Mouse (Mus musculus): ENCODE data around the gene Tmem125.
A peak's percentile ranks its signal among the peaks of the same experiment; 100 is the strongest.
"Not testable (repeated sequence)": the region's sequence is repeated elsewhere in the genome, so short reads cannot be mapped to it uniquely, and the experiment has no call there.

Tmem125 gene

GRCm38 (mm10) chr4:118537801-118538200 is 6.0 kb downstream of the Tmem125 start:
- DNase-seq (ENCODE audit: low read depth, low spot score): no peak

- DNase-seq (ENCODE audit: low read depth, low spot score): no peak
Measured at GRCm38 (mm10) chr4:118535610-118536009, 8.2 kb downstream of the Tmem125 start.

GRCm38 (mm10) chr4:118533605-118534004 is 10.2 kb downstream of the Tmem125 start:
- no peak for DNase-seq (ENCODE audit: low read depth, low spot score)

- DNase-seq (ENCODE audit: low read depth, low spot score): no peak
Measured at GRCm38 (mm10) chr4:118533156-118533555, 10.7 kb downstream of the Tmem125 start.

GRCm38 (mm10) chr4:118532663-118533062 is 11.2 kb downstream of the Tmem125 start:
- no peak for DNase-seq (ENCODE audit: low read depth, low spot score)

GRCm38 (mm10) chr4:118527720-118528119 is 16.1 kb downstream of the Tmem125 start:
- DNase-seq (ENCODE audit: low read depth, low spot score): no peak

GRCm38 (mm10) chr4:118527335-118527681 is 16.5 kb downstream of the Tmem125 start:
- no peak for DNase-seq (ENCODE audit: low read depth, low spot score)

GRCm38 (mm10) chr4:118526408-118527334 is 17.2 kb downstream of the Tmem125 start, which contains the start of gene 2610528J11Rik:
Gene 2610528J11Rik, plus strand, starts transcription at chr4:118526999.
- no peak for DNase-seq (ENCODE audit: low read depth, low spot score)

- DNase-seq (ENCODE audit: low read depth, low spot score): no peak
Measured at GRCm38 (mm10) chr4:118525779-118526178, 18.1 kb downstream of the Tmem125 start.

- DNase-seq (ENCODE audit: low read depth, low spot score): no peak
Measured at GRCm38 (mm10) chr4:118523976-118524375, 19.9 kb downstream of the Tmem125 start.

- no peak for DNase-seq (ENCODE audit: low read depth, low spot score)
Measured at GRCm38 (mm10) chr4:118522248-118522647, 21.6 kb downstream of the Tmem125 start.

- DNase-seq (ENCODE audit: low read depth, low spot score): no peak
Measured at GRCm38 (mm10) chr4:118518208-118518607, 25.6 kb downstream of the Tmem125 start.

- no peak for DNase-seq (ENCODE audit: low read depth, low spot score)
Measured at GRCm38 (mm10) chr4:118517497-118518146, 26.2 kb downstream of the Tmem125 start.

- DNase-seq (ENCODE audit: low read depth, low spot score): peak; percentile 33
Measured at GRCm38 (mm10) chr4:118516699-118517496, 26.9 kb downstream of the Tmem125 start.

GRCm38 (mm10) chr4:118509050-118509449 is 34.8 kb downstream of the Tmem125 start:
- no peak for DNase-seq (ENCODE audit: low read depth, low spot score)

GRCm38 (mm10) chr4:118507171-118507570 is 36.7 kb downstream of the Tmem125 start:
- not testable (repeated sequence) for DNase-seq (ENCODE audit: low read depth, low spot score)

- DNase-seq (ENCODE audit: low read depth, low spot score): no peak
Measured at GRCm38 (mm10) chr4:118505551-118505950, 38.3 kb downstream of the Tmem125 start.

GRCm38 (mm10) chr4:118500792-118501191 is 43.1 kb downstream of the Tmem125 start:
- DNase-seq (ENCODE audit: low read depth, low spot score): no peak

- DNase-seq (ENCODE audit: low read depth, low spot score): no peak
Measured at GRCm38 (mm10) chr4:118500171-118500724, 43.6 kb downstream of the Tmem125 start.
